Mouse (Mus musculus): ENCODE measurements around the gene Tm4sf4. TPM values are rescaled to one million over a fixed set of nuclear protein-coding genes. Genes with fewer than 3 reads are reported as not detected.

Tm4sf4 gene
- 0.28 and 1.5 TPM in 2 replicates for polyA plus RNA-seq (2016; fragmentation: Nextera tagmentation; extraction: Ambion mirVana)

DNA sequence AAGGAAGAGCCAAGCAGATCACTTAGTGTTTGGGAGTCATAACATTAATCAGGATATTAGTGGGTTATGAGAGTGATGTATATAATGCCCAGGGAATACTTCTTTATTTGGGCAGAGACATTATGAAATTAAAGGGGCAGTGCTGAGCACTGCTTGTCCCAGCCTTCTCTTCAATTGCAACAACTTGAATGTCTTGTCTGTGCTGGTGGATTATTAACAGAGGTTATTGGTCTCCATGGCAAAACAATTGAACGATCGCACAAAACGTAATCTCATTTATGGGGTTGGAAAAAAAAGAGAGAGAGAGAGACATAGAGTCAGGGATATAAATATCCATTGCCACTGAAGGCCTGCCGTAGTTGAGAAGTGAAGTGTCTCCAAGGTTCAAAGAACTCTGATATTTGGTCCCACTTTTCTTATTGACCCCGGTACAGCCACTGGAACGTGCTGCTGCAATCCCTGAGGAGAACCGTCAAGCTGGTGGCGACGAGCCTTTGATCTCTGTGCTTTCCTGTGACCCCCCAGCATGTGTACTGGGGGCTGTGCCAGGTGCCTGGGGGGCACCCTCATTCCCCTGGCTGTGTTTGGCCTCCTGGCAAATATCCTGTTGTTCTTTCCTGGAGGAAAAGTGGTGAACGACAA is at the start of gene Tm4sf4:
Gene Tm4sf4 (plus strand): TSS at position 226 of the 642 bp plus-strand sequence.
- H3K27ac ChIP-seq: no peak within 1 kb of the TSS

DNA sequence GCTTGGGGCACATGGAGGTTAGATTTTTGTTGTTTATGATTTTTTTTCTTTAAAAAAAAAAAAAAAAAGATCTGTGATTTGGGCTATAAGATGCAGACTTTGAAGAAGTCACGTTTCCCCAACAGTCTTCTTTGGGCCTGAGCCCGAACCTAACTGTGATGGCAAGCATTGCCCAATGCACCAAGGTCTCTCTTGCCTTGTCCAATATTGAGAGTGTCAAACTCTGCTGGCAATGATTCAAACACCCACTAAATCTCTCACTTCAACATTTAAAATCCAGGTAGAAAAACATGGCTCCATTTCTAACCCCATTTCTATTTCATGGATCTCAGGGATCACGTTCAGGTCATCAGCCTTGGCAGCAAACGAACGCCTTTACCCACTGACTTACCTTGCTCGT is 38.7 kb upstream of the Tm4sf4 start:
- 70% methylated on average over 6 of the region's 6 CpGs for WGBS
- no peaks in the 10 kb centered on the region for H3K4me1 ChIP-seq

More for the DNA sequence above, at the start of gene Tm4sf4:
- 62% methylated on average over 10 of the region's 10 CpGs for WGBS
- Histone ChIP-seq H3K9me3 (no peaks in the 10 kb centered on the region), H3K27me3 (ENCODE audit: insufficient read depth, poor library complexity, severe bottlenecking) (no peaks in the 10 kb centered on the region), H3K36me3 (no peaks in the 10 kb centered on the region), H3K4me1 (peaks cover 4% of the 10 kb centered on the region; the same call in 1 of the 2 replicates), H3K4me3 (no peak within 1 kb of the TSS)
- no peak for DNase-seq (ENCODE audit: low spot score)

DNA sequence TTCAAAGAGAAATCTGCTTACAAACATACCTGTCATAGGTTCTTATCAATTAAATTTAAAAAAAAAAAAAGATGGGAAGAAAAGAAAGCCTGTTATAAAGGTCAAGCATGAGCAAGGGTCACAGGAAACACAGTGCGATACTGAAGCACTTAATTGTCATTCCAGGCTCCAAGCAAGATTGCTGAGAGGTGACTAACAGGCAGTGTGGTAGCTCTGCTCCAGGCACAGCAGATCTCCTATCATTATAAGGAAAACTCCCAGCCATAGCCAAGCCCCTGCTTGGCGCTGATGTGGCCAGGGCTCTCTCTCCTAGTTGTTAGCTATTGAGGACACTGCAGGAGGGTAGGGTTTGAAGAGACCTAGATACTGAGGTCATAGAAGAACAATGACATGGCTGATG is 38.2 kb upstream of the Tm4sf4 start:
- no peak for DNase-seq (ENCODE audit: low spot score)
- Histone ChIP-seq H3K4me1 (no peaks in the 10 kb centered on the region), H3K9me3 (peaks cover 4% of the 10 kb centered on the region; the same call in 1 of the 2 replicates), H3K27ac (no peak overlapping the region), H3K4me3 (no peak overlapping the region), H3K36me3 (no peaks in the 10 kb centered on the region), H3K27me3 (ENCODE audit: insufficient read depth, poor library complexity, severe bottlenecking) (no peaks in the 10 kb centered on the region)
- 43% methylated on average over 2 of the region's 2 CpGs for WGBS

More for the DNA sequence above, 38.7 kb upstream of the Tm4sf4 start:
- peaks cover 4% of the 10 kb centered on the region; the same call in 1 of the 2 replicates for H3K9me3 ChIP-seq
- no peaks in the 10 kb centered on the region for H3K27me3 ChIP-seq (ENCODE audit: insufficient read depth, poor library complexity, severe bottlenecking)
- no peak overlapping the region for H3K27ac ChIP-seq
- DNase-seq (ENCODE audit: low spot score): no peak
- no peak overlapping the region for H3K4me3 ChIP-seq
- no peaks in the 10 kb centered on the region for H3K36me3 ChIP-seq

DNA sequence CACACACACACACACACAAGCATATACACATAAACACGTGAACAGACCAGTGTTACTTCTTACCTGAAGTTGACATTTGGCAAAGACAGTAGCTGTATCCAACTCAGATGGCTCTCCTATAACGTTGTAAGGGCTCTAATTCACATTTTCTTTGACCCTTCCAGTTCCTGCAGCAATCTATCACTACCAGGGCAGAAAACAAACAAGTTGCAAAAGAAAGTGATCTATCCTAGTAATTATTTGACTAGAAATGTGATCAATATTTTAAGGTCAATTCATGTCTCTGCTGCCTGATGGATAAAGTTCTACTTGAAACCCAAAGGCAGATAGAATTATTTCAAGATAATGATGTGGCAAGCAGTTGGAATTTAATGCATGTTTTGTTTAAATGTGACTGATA is 37.5 kb upstream of the Tm4sf4 start:
- no peak for DNase-seq (ENCODE audit: low spot score)
- Histone ChIP-seq H3K27ac (no peak overlapping the region), H3K4me1 (no peaks in the 10 kb centered on the region), H3K4me3 (no peak overlapping the region), H3K27me3 (ENCODE audit: insufficient read depth, poor library complexity, severe bottlenecking) (no peaks in the 10 kb centered on the region), H3K36me3 (no peaks in the 10 kb centered on the region), H3K9me3 (peaks cover 4% of the 10 kb centered on the region; the same call in 1 of the 2 replicates)
- WGBS: 74% methylated on average over 2 of the region's 2 CpGs

DNA sequence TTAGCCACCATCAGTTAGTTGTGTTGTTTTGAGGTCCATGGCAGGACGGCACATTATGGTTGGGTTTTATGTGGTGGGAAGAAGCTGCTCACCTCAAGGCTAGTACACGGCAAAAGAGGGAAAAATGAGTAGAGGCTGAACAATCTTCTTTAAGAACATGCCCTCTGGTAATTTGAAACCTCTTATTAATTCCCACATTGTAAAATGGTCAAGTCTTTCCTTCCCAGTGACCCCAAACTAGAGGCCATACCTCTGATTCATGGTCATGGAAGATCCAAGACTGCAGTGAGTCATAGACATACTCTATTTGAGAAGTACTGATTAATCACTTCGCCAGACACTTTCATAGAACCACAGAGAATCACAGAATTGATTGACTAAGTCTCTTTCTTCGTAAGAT is 13.6 kb upstream of the Tm4sf4 start:
- 81% methylated on average over 4 of the region's 4 CpGs for WGBS
- H3K9me3 ChIP-seq: no peaks in the 10 kb centered on the region
- no peaks in the 10 kb centered on the region for H3K36me3 ChIP-seq
- no peak overlapping the region for H3K4me3 ChIP-seq
- H3K4me1 ChIP-seq: no peaks in the 10 kb centered on the region
- H3K27me3 ChIP-seq (ENCODE audit: insufficient read depth, poor library complexity, severe bottlenecking): no peaks in the 10 kb centered on the region
- no peak for DNase-seq (ENCODE audit: low spot score)
- H3K27ac ChIP-seq: no peak overlapping the region

DNA sequence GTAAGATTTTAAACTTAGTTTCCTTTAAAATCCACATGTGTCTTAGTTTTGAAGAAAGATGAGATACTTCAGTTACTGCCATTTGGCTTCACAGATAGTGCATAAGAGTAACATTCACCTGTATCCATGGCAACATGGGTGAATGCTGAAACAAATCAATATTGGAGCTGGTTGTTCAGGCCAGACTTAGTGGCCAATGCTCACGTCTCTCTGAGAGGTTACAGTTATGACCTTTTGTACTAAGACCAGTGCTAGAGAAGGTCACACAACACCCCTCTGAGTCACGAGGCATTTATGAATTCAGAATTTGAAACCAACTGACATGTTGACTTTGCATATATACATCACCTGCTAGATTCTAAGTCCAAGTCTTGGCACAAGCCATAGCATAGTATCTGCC is 4.9 kb upstream of the Tm4sf4 start:
- H3K27ac ChIP-seq: no peak overlapping the region
- no peaks in the 10 kb centered on the region for H3K36me3 ChIP-seq
- DNase-seq (ENCODE audit: low spot score): no peak
- no peak overlapping the region for H3K4me3 ChIP-seq
- no peaks in the 10 kb centered on the region for H3K9me3 ChIP-seq
- no peaks in the 10 kb centered on the region for H3K27me3 ChIP-seq (ENCODE audit: insufficient read depth, poor library complexity, severe bottlenecking)
- no peaks in the 10 kb centered on the region for H3K4me1 ChIP-seq
- 70% methylated on average over 2 of the region's 2 CpGs for WGBS

DNA sequence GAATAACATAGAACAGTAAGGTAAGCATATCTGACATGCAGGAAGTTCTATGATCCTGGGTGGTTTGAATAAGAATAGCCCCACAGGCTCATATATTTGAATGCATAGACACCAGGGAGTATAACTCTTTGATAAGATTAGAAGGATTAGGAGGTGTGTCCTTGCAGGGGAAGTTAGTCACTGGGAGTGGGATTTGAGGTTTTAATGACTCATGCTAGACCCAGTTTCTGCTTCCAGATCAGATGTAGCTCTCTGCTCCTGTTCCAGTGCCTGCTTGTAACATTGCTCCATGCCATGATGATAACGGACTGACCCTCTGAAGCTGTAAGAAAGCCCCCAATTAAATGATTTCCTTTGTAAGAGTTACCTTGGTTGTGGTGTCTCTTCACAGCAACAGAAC is 4.5 kb upstream of the Tm4sf4 start:
- no peaks in the 10 kb centered on the region for H3K9me3 ChIP-seq
- WGBS: 83% methylated on average over 1 of the region's 1 CpGs
- no peak overlapping the region for H3K4me3 ChIP-seq
- no peak for DNase-seq (ENCODE audit: low spot score)
- no peak overlapping the region for H3K27ac ChIP-seq
- no peaks in the 10 kb centered on the region for H3K36me3 ChIP-seq
- no peaks in the 10 kb centered on the region for H3K4me1 ChIP-seq
- H3K27me3 ChIP-seq (ENCODE audit: insufficient read depth, poor library complexity, severe bottlenecking): no peaks in the 10 kb centered on the region

DNA sequence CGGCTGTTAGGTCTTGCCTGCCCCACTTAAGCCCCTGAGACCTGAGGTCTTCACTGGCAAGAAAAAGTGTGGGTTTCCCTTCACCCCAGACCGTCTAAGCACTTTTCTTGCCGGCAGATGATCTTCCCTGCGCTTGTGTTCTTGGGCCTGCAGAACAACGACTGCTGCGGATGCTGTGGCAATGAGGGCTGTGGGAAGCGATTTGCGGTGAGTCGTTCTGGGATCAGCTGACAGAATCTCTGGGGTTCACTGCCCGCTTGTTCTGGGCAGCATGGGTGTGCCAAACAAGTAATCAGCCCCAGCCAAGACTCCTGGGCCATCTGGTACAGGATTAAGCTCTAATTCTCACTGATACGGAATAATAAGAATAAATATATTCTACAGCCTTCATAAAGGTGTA is 1.2 kb downstream of the Tm4sf4 start:
- H3K9me3 ChIP-seq: no peaks in the 10 kb centered on the region
- H3K4me1 ChIP-seq: peaks cover 4% of the 10 kb centered on the region; the same call in 1 of the 2 replicates
- no peak for DNase-seq (ENCODE audit: low spot score)
- no peaks in the 10 kb centered on the region for H3K36me3 ChIP-seq
- no peaks in the 10 kb centered on the region for H3K27me3 ChIP-seq (ENCODE audit: insufficient read depth, poor library complexity, severe bottlenecking)
- no peak overlapping the region for H3K27ac ChIP-seq
- WGBS: 84% methylated on average over 11 of the region's 11 CpGs
- no peak overlapping the region for H3K4me3 ChIP-seq

DNA sequence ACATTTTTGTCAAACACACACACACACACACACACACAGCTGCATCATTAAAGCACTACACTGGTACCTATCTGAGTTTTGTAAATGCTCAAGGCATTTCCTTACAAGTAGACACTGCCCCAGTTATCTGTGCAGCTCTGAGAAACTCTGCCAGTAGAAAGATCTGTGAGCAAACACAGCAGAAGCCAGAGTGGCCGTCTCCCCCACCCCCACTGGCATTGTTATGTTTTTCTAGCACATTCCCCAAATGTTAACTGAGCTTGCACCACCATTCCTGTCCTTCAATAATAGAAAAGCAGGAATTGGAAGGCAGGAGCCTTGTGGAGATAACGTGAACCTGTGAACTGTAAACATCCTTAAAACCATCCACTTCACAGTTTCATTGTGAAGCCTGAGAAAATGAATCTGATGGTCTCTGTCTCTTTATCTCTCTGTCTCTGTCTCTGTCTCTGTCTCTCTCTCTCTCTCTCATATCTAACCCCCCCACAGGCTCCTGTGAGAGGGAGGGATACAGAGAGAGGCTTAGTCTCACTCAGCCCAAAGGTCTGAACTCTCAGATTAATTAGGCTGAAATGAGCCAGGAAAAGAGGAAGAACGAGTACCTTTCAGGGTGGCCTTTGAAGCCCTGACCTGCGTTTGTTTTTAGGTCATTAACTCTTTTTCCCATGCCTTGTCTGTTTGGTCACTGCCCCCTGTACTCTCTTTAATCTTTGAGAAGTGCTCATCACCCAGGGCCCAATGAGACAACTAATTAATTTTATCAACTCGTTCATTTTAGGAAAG is 3.8 kb downstream of the Tm4sf4 start:
- H3K4me1 ChIP-seq: peaks cover 4% of the 10 kb centered on the region; the same call in 1 of the 2 replicates
- WGBS: 26% methylated on average over 5 of the region's 5 CpGs
- no peak for DNase-seq (ENCODE audit: low spot score)

DNA sequence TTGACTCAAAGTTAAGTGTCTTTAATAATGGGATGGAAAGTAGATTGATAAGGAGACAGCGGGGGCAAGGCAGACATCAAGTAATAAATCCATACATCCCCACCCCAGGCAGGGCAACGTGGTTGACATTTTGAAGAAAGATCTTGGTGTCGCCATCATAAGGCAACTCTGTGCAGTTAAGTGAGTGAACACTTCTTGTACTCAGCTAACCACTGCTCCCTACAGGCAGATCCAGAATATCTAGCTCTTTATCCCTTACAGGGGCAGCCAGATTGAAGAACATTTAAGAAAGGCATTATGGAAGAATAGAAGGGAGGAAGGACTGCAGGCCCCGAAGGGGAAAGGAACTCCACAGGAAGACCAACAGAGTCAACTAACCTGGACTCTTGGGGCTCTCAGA is 4.4 kb downstream of the Tm4sf4 start:
- Histone ChIP-seq H3K27ac (0 out of 2 replicates have a peak overlapping the region, but pooled peaks have one; percentile 42), H3K27me3 (ENCODE audit: insufficient read depth, poor library complexity, severe bottlenecking) (no peaks in the 10 kb centered on the region), H3K4me1 (peaks cover 4% of the 10 kb centered on the region; the same call in 1 of the 2 replicates), H3K4me3 (no peak overlapping the region), H3K36me3 (no peaks in the 10 kb centered on the region), H3K9me3 (no peaks in the 10 kb centered on the region)
- WGBS: 64% methylated on average over 4 of the region's 4 CpGs
- no peak for DNase-seq (ENCODE audit: low spot score)

More for the DNA sequence above, 3.8 kb downstream of the Tm4sf4 start:
- H3K36me3 ChIP-seq: no peaks in the 10 kb centered on the region
- no peaks in the 10 kb centered on the region for H3K9me3 ChIP-seq
- H3K4me3 ChIP-seq: no peak overlapping the region
- peak overlapping the region; percentile 67; the same call in 1 of the 2 replicates for H3K27ac ChIP-seq
- no peaks in the 10 kb centered on the region for H3K27me3 ChIP-seq (ENCODE audit: insufficient read depth, poor library complexity, severe bottlenecking)

DNA sequence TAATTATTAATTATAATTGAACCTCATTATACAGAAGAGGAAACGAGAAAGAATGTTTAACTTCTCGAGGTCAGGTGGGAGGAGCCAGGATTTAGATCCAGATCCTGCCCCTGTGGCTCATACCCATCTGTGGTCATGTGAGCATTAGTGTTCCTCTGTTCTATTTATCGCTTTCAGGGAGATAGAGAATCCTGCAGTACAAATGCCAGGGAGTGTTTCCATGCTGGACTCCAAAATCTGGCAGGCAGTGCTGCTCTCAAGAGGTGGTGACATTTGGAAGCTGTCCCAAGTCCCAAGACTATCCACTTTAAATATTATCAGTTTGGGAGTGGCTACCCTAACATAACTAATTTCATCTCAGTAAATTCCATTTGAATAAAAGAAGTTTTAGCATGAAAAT is 6.6 kb downstream of the Tm4sf4 start:
- Histone ChIP-seq H3K27ac (no peak overlapping the region), H3K4me3 (no peak overlapping the region), H3K36me3 (no peaks in the 10 kb centered on the region), H3K4me1 (peaks cover 4% of the 10 kb centered on the region; the same call in 1 of the 2 replicates), H3K9me3 (no peaks in the 10 kb centered on the region), H3K27me3 (ENCODE audit: insufficient read depth, poor library complexity, severe bottlenecking) (no peaks in the 10 kb centered on the region)
- WGBS: 49% methylated on average over 3 of the region's 3 CpGs
- DNase-seq (ENCODE audit: low spot score): no peak

DNA sequence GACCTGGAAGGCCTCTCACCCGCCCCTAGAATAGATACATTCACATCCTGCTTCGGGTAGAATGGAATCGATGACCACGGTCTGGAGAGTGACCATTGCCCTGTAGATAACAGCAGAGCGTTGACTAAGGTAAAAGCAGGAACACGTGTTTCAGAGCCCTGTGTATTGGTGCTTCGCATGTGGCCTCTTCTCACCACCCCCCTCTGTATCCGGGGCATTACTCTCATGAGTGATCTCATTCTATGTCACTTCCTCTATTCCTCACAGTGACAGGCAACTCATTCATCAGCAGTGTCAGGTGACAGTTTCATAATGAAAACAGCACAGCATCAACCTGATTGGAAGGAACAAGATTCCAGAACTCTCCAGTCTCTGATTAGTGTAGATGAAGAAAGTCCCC is 10.2 kb downstream of the Tm4sf4 start:
- Histone ChIP-seq H3K27me3 (ENCODE audit: insufficient read depth, poor library complexity, severe bottlenecking) (no peaks in the 10 kb centered on the region), H3K4me3 (no peak overlapping the region), H3K4me1 (no peaks in the 10 kb centered on the region), H3K9me3 (no peaks in the 10 kb centered on the region), H3K36me3 (no peaks in the 10 kb centered on the region), H3K27ac (no peak overlapping the region)
- WGBS: 62% methylated on average over 8 of the region's 8 CpGs
- no peak for DNase-seq (ENCODE audit: low spot score)

DNA sequence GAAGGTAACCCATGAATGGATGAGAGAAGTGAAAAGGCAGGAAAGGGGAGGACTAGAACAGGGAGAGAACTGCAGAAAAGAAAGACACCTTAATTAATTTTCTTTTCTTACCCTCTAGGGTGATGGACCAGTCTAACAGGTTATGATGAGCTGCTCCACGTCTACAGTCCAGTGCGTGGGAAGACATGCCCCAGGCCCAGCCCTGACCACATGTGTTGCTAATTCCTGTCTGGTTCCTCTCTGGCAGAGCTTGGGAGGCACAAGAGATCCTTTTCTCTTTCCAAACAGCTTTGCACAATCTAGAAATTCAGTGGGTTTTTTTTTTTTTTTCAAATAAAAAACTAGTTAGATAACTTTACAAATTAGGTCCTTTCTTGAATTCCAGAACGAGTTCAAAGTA is 15.8 kb downstream of the Tm4sf4 start:
- Histone ChIP-seq H3K9me3 (no peaks in the 10 kb centered on the region), H3K36me3 (no peaks in the 10 kb centered on the region), H3K27ac (no peak overlapping the region), H3K27me3 (ENCODE audit: insufficient read depth, poor library complexity, severe bottlenecking) (no peaks in the 10 kb centered on the region), H3K4me1 (no peaks in the 10 kb centered on the region), H3K4me3 (no peak overlapping the region)
- no peak for DNase-seq (ENCODE audit: low spot score)
- WGBS: 68% methylated on average over 3 of the region's 3 CpGs
